Mouse (Mus musculus) ES-Bruce4 (cell line): ENCODE measurements at regions not wholly inside any gene's neighbourhood (a gene's known extent, or its start where the extent isn't known, plus 50 kb on each side); places are given as distances from the start of the nearest gene placed in this dataset.

Source experiments
- CTCF ChIP-seq: IDR thresholded peaks from one replicate; pipeline ENCODE4 v1.8.1; 2011; ENCODE audit warnings: low read depth, low read length
- POLR2A ChIP-seq: IDR thresholded peaks from one replicate; pipeline ENCODE4 v1.8.1; 2011; ENCODE audit warnings: low read length; ENCODE audit not compliant: insufficient read depth

GRCm38 (mm10) chr4:69395451-69395850, 441.3 kb upstream of the Brinp1 start:
- no peak for TF ChIP-seq CTCF
- no peak for TF ChIP-seq POLR2A
